Mouse (Mus musculus): ENCODE results near the gene Slc35g1.

DNA sequence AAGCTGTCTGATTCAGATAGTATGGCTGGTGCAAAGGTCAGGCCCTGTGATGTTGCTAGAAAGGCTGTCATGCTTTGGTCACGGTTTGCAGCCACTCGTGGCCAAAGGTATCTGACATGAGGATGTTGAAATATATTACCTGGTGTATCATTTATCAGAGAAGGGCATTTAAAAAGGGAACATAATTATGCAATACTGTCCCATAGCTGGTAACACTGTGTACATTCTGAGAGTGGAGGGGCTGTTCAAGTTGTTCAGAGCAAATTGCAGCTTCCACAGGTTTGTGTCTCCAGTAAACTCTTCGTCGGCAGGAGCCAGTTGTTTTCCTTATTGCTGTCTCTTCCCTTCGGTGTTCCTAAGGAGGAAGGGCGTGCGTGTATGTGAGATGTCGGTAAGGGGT is 3.2 kb downstream of the Slc35g1 start:
- TF ChIP-seq CTCF (IDR thresholded peaks at IDR 0.05; ENCODE audit: extremely low read depth, insufficient read depth, insufficient read length, insufficient replicate concordance): no peak
- no peak for TF ChIP-seq POLR2A (IDR thresholded peaks at IDR 0.05; ENCODE audit: low read depth, low read length)
